Mouse (Mus musculus) MEL (cell line): Measurements from ENCODE around the gene Pdlim5. TPM values are rescaled to one million over a fixed set of nuclear protein-coding genes. Genes with fewer than 3 reads are reported as not detected.

Source experiments
- DNase-seq: peaks from one replicate; pipeline ENCODE4 v3.0.0; 2011; ENCODE audit warnings: low read depth, low spot score
- H3K27ac ChIP-seq: 2 replicates; pipeline ENCODE4 v1.5.1; 2012; ENCODE audit warnings: low read depth, mild to moderate bottlenecking, control low read depth, low read length, moderate library complexity; ENCODE audit not compliant: control insufficient read depth
- H3K27me3 ChIP-seq, 2 experiments: fragments of 150-350 bp in 1 of 2; sonication (generic) in 1 of 2; 2 replicates each; pipeline ENCODE4 v1.6.1; 2012; ENCODE audit warnings: low read length in 2 of 2, mild to moderate bottlenecking in 2 of 2, improper control_type of control experiment in 1 of 2, moderate library complexity in 1 of 2; ENCODE audit not compliant: insufficient read depth in 2 of 2, control insufficient read depth in 1 of 2
- H3K36me3 ChIP-seq, 2 experiments: 2 replicates each; pipeline ENCODE4 v1.6.1; 2012 to 2014; ENCODE audit warnings: low read length in 2 of 2, improper control_type of control experiment in 1 of 2, inconsistent platforms in 1 of 2, mild to moderate bottlenecking in 1 of 2; ENCODE audit not compliant: insufficient read depth in 2 of 2, control insufficient read depth in 1 of 2
- H3K4me1 ChIP-seq, 2 experiments: fragments of 150-350 bp in 1 of 2; sonication (generic) in 1 of 2; 2 replicates each; pipeline ENCODE4 v1.6.1; 2012; ENCODE audit warnings: low read length in 2 of 2, improper control_type of control experiment in 1 of 2, mild to moderate bottlenecking in 1 of 2; ENCODE audit not compliant: insufficient read depth in 2 of 2, control insufficient read depth in 1 of 2
- H3K4me3 ChIP-seq, 2 experiments: fragments of 150-350 bp in 1 of 2; sonication (generic) in 1 of 2; 2 replicates each; pipeline ENCODE4 v1.5.1; 2012; ENCODE audit warnings: low read depth in 2 of 2, low read length in 2 of 2, mild to moderate bottlenecking in 2 of 2, moderate library complexity in 2 of 2, control low read depth in 1 of 2, improper control_type of control experiment in 1 of 2; ENCODE audit not compliant: control insufficient read depth in 1 of 2, insufficient read depth in 1 of 2
- H3K79me2 ChIP-seq: 2 replicates; pipeline ENCODE4 v1.6.1; 2012; ENCODE audit warnings: mild to moderate bottlenecking, low read length, moderate library complexity; ENCODE audit not compliant: control insufficient read depth, poor library complexity, insufficient read depth
- H3K9ac ChIP-seq: 2 replicates; pipeline ENCODE4 v1.6.1; 2012; ENCODE audit warnings: low read depth, mild to moderate bottlenecking, control low read depth, low read length, moderate library complexity; ENCODE audit not compliant: control insufficient read depth, poor library complexity, severe bottlenecking
- H3K9me3 ChIP-seq: fragments of 150-350 bp; sonication (generic); replicated peaks from 2 replicates; pipeline ENCODE4 v1.6.1; 2012; ENCODE audit warnings: mild to moderate bottlenecking, low read length, improper control_type of control experiment, moderate library complexity; ENCODE audit not compliant: insufficient read depth
- CHD1 ChIP-seq: IDR thresholded peaks from 2 replicates; pipeline ENCODE4 v1.6.1; 2012; ENCODE audit warnings: low read depth, mild to moderate bottlenecking, inconsistent platforms, low read length, improper control_type of control experiment
- CHD2 ChIP-seq: IDR thresholded peaks from 2 replicates; pipeline ENCODE4 v1.6.1; 2011; ENCODE audit warnings: low read length, improper control_type of control experiment
- CTCF ChIP-seq, 3 experiments: IDR thresholded peaks in 2 of 3; conservative IDR thresholded peaks in 1 of 3; 2 replicates each; pipeline ENCODE4 v1.5.1; 2011 to 2012; ENCODE audit warnings: low read length in 3 of 3, low read depth in 2 of 3, mild to moderate bottlenecking in 2 of 3, improper control_type of control experiment in 1 of 3, inconsistent platforms in 1 of 3, mixed read lengths in 1 of 3, moderate library complexity in 1 of 3; ENCODE audit not compliant: control insufficient read depth in 1 of 3, insufficient read depth in 1 of 3, poor library complexity in 1 of 3, severe bottlenecking in 1 of 3
- ELF1 ChIP-seq: IDR thresholded peaks from 2 replicates; pipeline ENCODE4 v1.6.1; 2014; ENCODE audit warnings: low read depth, mild to moderate bottlenecking, inconsistent platforms, low read length, improper control_type of control experiment, moderate library complexity
- ETS1 ChIP-seq: IDR thresholded peaks from 2 replicates; pipeline ENCODE4 v1.6.1; 2012; ENCODE audit warnings: low read depth, mild to moderate bottlenecking, inconsistent platforms, low read length, improper control_type of control experiment, moderate library complexity
- GATA1 ChIP-seq: IDR thresholded peaks from 2 replicates; pipeline ENCODE4 v1.6.1; 2011; ENCODE audit warnings: low read depth, low read length, improper control_type of control experiment
- HCFC1 ChIP-seq: IDR thresholded peaks from 2 replicates; pipeline ENCODE4 v1.6.1; 2012; ENCODE audit warnings: low read depth, mild to moderate bottlenecking, inconsistent platforms, low read length, improper control_type of control experiment, moderate library complexity
- MAFK ChIP-seq: IDR thresholded peaks from 2 replicates; pipeline ENCODE4 v1.6.1; 2011; ENCODE audit warnings: low read depth, mild to moderate bottlenecking, low read length, improper control_type of control experiment, borderline replicate concordance
- MYB ChIP-seq: IDR thresholded peaks from 2 replicates; pipeline ENCODE4 v1.6.1; 2011; ENCODE audit warnings: mild to moderate bottlenecking, low read depth, low read length, improper control_type of control experiment
- MYC ChIP-seq: IDR thresholded peaks from 2 replicates; pipeline ENCODE4 v1.6.1; 2011; ENCODE audit warnings: low read depth, mild to moderate bottlenecking, low read length, improper control_type of control experiment, moderate library complexity
- NELFE ChIP-seq: IDR thresholded peaks from 2 replicates; pipeline ENCODE4 v1.6.1; 2011; ENCODE audit warnings: low read depth, low read length, improper control_type of control experiment
- NRF1 ChIP-seq: IDR thresholded peaks from 2 replicates; pipeline ENCODE4 v1.6.1; 2014; ENCODE audit warnings: low read depth, mild to moderate bottlenecking, inconsistent platforms, low read length, improper control_type of control experiment, moderate library complexity; ENCODE audit not compliant: poor library complexity, insufficient read depth, severe bottlenecking
- POLR2A ChIP-seq, 2 experiments: IDR thresholded peaks; 2 replicates each; pipeline ENCODE4 v1.6.1; 2011 to 2012; ENCODE audit warnings: low read length in 2 of 2, mild to moderate bottlenecking in 2 of 2, control low read depth in 1 of 2, improper control_type of control experiment in 1 of 2, low read depth in 1 of 2, moderate library complexity in 1 of 2; ENCODE audit not compliant: control insufficient read depth in 1 of 2, insufficient read depth in 1 of 2, poor library complexity in 1 of 2
- POLR2AphosphoS5 ChIP-seq: IDR thresholded peaks from 2 replicates; pipeline ENCODE4 v1.6.1; 2012; ENCODE audit warnings: low read depth, borderline replicate concordance, mild to moderate bottlenecking, inconsistent platforms, low read length, moderate library complexity, mixed read lengths
- RAD21 ChIP-seq: IDR thresholded peaks from 2 replicates; pipeline ENCODE4 v1.6.1; 2011; ENCODE audit warnings: mild to moderate bottlenecking, low read depth, low read length, improper control_type of control experiment
- RCOR1 ChIP-seq: IDR thresholded peaks from 2 replicates; pipeline ENCODE4 v1.6.1; 2012; ENCODE audit warnings: low read depth, mild to moderate bottlenecking, inconsistent platforms, low read length, improper control_type of control experiment
- SIN3A ChIP-seq: IDR thresholded peaks from 2 replicates; pipeline ENCODE4 v1.6.1; 2012; ENCODE audit warnings: low read length, improper control_type of control experiment, inconsistent platforms
- SMC3 ChIP-seq: IDR thresholded peaks from 2 replicates; pipeline ENCODE4 v1.6.1; 2011; ENCODE audit warnings: low read depth, low read length, improper control_type of control experiment
- TAL1 ChIP-seq: IDR thresholded peaks from 2 replicates; pipeline ENCODE4 v1.6.1; 2012; ENCODE audit warnings: mild to moderate bottlenecking, inconsistent platforms, low read length, moderate library complexity, mixed read lengths
- TCF12 ChIP-seq: IDR thresholded peaks from 2 replicates; pipeline ENCODE4 v1.6.1; 2014; ENCODE audit warnings: low read depth, mild to moderate bottlenecking, inconsistent platforms, low read length, improper control_type of control experiment, moderate library complexity
- USF1 ChIP-seq: IDR thresholded peaks from 2 replicates; pipeline ENCODE4 v1.6.1; 2014; ENCODE audit warnings: low read depth, mild to moderate bottlenecking, inconsistent platforms, low read length, improper control_type of control experiment, moderate library complexity
- USF2 ChIP-seq, 2 experiments: IDR thresholded peaks; 2 replicates each; pipeline ENCODE4 v1.6.1; 2011 to 2012; ENCODE audit warnings: improper control_type of control experiment in 2 of 2, low read length in 2 of 2, borderline replicate concordance in 1 of 2, inconsistent platforms in 1 of 2, low read depth in 1 of 2, mild to moderate bottlenecking in 1 of 2; ENCODE audit not compliant: insufficient read depth in 1 of 2
- ZC3H11A ChIP-seq: IDR thresholded peaks from 2 replicates; pipeline ENCODE4 v1.6.1; 2012; ENCODE audit warnings: low read depth, mild to moderate bottlenecking, inconsistent platforms, low read length, improper control_type of control experiment
- ZMIZ1 ChIP-seq: IDR thresholded peaks from 2 replicates; pipeline ENCODE4 v1.6.1; 2012; ENCODE audit warnings: low read depth, mild to moderate bottlenecking, inconsistent platforms, low read length, improper control_type of control experiment, moderate library complexity
- polyA plus RNA-seq, 2 experiments: library from polyadenylated mRNA; stranded (reverse) in 1 of 2; unstranded in 1 of 2; fragments of >175 nt in 1 of 2; fragments of >200 nt in 1 of 2; gene quantifications; 2 replicates each; pipeline versions ENCODE4 v1.2.1 to v1.2.4; 2012; ENCODE audit warnings: low replicate concordance in 2 of 2, low read depth in 1 of 2; ENCODE audit not compliant: insufficient read length in 2 of 2, insufficient read depth in 1 of 2, missing spikeins in 1 of 2
- total RNA-seq: library from RNA; depleted of rRNA; stranded (reverse); fragments of 300-350 nt; gene quantifications from 2 replicates; pipeline ENCODE4 v1.2.3, GENCODE M21; 2012

Pdlim5 gene
- total and polyA plus RNA-seq, 3 experiments = 8.7 to 9.9 TPM; not detected in 1

DNA sequence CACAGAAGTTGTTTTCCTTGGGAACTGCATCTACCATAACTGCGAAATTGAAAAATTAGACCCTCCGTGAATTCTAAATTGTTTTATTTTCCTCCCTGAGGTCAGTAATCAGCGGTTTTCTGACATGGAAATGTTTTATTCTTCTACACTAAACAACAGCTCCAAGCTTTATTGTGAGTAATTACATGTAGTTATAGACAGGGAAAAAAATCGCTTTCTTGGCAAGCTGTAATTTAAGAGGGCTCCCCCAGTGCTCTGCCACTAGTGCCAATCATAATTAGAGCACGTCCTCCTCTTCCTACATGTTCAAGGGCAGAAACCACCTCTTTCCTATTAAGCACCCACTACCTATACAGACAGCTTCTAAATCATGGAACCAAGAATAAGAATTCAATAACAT lies 157.9 kb downstream of the Pdlim5 start:
- no peak for TF ChIP-seq CHD1
- no peak for TF ChIP-seq SMC3
- TF ChIP-seq MYB = no peak
- TF ChIP-seq CHD2 = no peak
- TF ChIP-seq USF2 (IDR thresholded peaks at IDR 0.05; ENCODE audit: borderline replicate concordance in 1 of 2, insufficient read depth in 1 of 2, low read depth in 1 of 2, low read length in 2 of 2) = no peak
- no peak for TF ChIP-seq TCF12
- no peak for TF ChIP-seq RCOR1
- TF ChIP-seq RAD21 = no peak
- no peak for TF ChIP-seq TAL1
- TF ChIP-seq ETS1 = no peak
- TF ChIP-seq POLR2AphosphoS5 = no peak
- TF ChIP-seq USF1 = no peak
- TF ChIP-seq ZMIZ1 = no peak
- no peak for TF ChIP-seq ELF1
- no peak for TF ChIP-seq SIN3A
- no peak for TF ChIP-seq HCFC1
- no peak for TF ChIP-seq MAFK
- no peak for TF ChIP-seq GATA1
- no peaks in the 10 kb centered on the region for H3K9me3 ChIP-seq
- H3K4me1 ChIP-seq = no peaks in the 10 kb centered on the region
- H3K79me2 ChIP-seq = no peaks in the 10 kb centered on the region
- H3K9ac ChIP-seq = no peak overlapping the region
- DNase-seq = no peak
- no peaks in the 10 kb centered on the region for H3K36me3 ChIP-seq
- no peak overlapping the region for H3K4me3 ChIP-seq
- H3K27me3 ChIP-seq = no peaks in the 10 kb centered on the region
- no peak overlapping the region for H3K27ac ChIP-seq

DNA sequence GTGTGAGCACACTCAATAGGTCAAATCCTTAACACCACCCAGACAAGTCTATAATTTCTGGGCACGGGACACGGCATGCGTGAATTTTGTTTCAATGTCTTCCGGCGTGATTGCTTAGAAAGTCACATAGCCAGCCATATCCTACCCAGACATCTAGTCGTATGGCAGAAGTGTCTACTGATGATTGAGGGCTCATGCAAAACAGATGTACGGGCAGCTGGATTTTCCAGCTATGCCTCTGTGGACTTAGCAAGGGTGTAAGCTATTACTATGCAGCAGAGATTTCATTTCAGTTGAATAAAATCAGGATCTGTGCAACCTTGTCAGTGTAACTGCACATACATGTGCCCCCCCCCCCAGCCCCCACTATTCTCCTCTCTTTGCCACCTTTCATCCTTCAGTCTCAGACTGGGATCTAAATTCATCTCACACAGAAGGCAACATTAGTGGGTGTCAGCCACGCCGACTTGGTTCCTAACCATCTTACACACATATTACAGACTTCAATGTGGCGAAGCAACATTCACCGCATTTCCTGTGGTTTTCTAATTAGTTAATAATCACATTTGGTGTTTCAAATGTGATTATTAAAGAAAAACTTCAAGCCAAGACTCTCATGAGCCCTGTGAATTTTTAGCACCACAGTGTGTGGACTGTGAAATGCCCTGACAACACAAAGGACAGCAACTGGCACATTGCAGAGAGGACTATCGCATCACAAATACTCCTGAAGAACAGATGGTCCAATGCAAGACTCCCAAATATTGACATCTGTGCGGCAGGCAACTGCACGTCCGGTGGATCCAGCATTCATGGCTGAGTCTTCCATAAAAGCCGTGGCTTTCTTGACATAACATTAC lies 161.7 kb downstream of the Pdlim5 start:
- no peak for DNase-seq
- Histone ChIP-seq H3K79me2 (no peaks in the 10 kb centered on the region), H3K27ac (no peak overlapping the region), H3K4me3 (no peak overlapping the region), H3K27me3 (no peaks in the 10 kb centered on the region), H3K4me1 (no peaks in the 10 kb centered on the region), H3K9me3 (no peaks in the 10 kb centered on the region), H3K9ac (no peak overlapping the region), H3K36me3 (no peaks in the 10 kb centered on the region)
- no peak for TF ChIP-seq NRF1
- no peak for TF ChIP-seq MYC
- no peak for TF ChIP-seq ZC3H11A
- TF ChIP-seq CHD1 = no peak
- TF ChIP-seq RCOR1 = no peak
- TF ChIP-seq POLR2A (IDR thresholded peaks at IDR 0.05; ENCODE audit: control insufficient read depth in 1 of 2, insufficient read depth in 1 of 2, low read depth in 1 of 2, low read length in 2 of 2, poor library complexity in 1 of 2) = no peak
- TF ChIP-seq NELFE = no peak
- no peak for TF ChIP-seq CTCF (IDR thresholded peaks at IDR 0.05 in 2 of 3, conservative IDR thresholded peaks at IDR 0.05 in 1 of 3; ENCODE audit: control insufficient read depth in 1 of 3, insufficient read depth in 1 of 3, low read depth in 2 of 3, low read length in 3 of 3, poor library complexity in 1 of 3, severe bottlenecking in 1 of 3)
- TF ChIP-seq USF1 = no peak
- TF ChIP-seq RAD21 = no peak
